ENCODE assay signal across 27 mouse cellular contexts in the genomic region with DNA sequence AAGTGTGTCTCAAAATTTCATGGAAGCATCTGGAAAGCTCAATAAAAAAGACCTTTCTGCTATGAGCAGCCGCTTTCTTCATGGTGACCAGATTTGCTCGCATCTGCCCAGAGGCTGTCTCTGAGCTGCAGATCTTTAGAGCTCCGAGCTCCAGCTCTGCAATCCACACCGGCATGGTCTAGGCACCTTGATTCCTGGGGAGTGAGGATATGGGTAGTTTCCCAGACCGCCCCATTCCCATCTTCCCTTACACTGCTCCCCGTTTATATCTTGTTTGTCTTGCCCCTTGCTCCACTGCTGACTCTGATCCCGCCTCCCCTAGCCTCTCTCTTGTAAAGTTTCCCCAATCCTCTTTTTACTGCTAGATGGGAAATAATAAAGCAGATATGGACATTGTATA. TPM values are rescaled to one million over a fixed set of nuclear protein-coding genes. Genes with fewer than 3 reads are reported as not detected.
A peak's percentile ranks its signal among the peaks of the same experiment; 100 is the strongest.
DNase-seq lines count a peak whose midpoint lies in the region; ATAC-seq and TF ChIP-seq lines count a peak whose summit lies in the region.
"Had no signal": no experiment of that assay in that cellular context is flagged by ENCODE, and none has a peak within 500 bp of the region (broad histone marks: within the 10 kb centered on the region; RNA-seq: fewer than 3 reads in every experiment).

No protein-coding gene starts in this region.

- no peak for TF ChIP-seq POLR2A in lung, adult 2 months (IDR thresholded peaks at IDR 0.05; ENCODE audit: borderline replicate concordance, extremely low read depth, low read depth, low read length)
- TF ChIP-seq POLR2A in limb, embryonic 14.5 days (IDR thresholded peaks at IDR 0.05; ENCODE audit: borderline replicate concordance, extremely low read depth, insufficient read depth, insufficient read length), result no peak

- 0 out of 2 replicates have a peak overlapping the region, but pooled peaks have one; percentile 7 for H3K9ac ChIP-seq in heart, embryonic 12.5 days
- H3K9ac ChIP-seq in heart, embryonic 11.5 days (ENCODE audit: low read depth, low read length), result no peak overlapping the region
- H3K9ac ChIP-seq in lung, embryonic 14.5 days, result no peak overlapping the region
- H3K9ac ChIP-seq in limb, embryonic 14.5 days (ENCODE audit: low read depth, low read length, severe bottlenecking), result peak overlapping the region; percentile 28; the same call in 1 of the 2 replicates
- H3K9ac ChIP-seq: forebrain, postnatal 0 days; limb, embryonic 12.5 days; liver, embryonic 15.5 days; neural tube, embryonic 15.5 days; stomach, embryonic 15.5 days had no signal

- peaks cover 3% of the 10 kb centered on the region; the same call in 1 of the 2 replicates for H3K4me1 ChIP-seq in heart, embryonic 12.5 days (replicated peaks)
- 0 out of 2 replicates have a peak, but pooled peaks cover 3% of the 10 kb centered on the region for H3K4me1 ChIP-seq in heart, embryonic 11.5 days (ENCODE audit: control insufficient read depth, insufficient read depth, low read length)
- peaks cover 6% of the 10 kb centered on the region; the same call in 1 of the 2 replicates for H3K4me1 ChIP-seq in lung, embryonic 14.5 days (ENCODE audit: insufficient read depth)
- H3K4me1 ChIP-seq in lung, adult 2 months (ENCODE audit: control insufficient read depth, insufficient read depth, low read length), result no peaks in the 10 kb centered on the region
- H3K4me1 ChIP-seq in brown adipose tissue, adult 24 weeks (ENCODE audit: control insufficient read depth, insufficient read depth, insufficient read length, low read length), result no peaks in the 10 kb centered on the region
- peaks cover 13% of the 10 kb centered on the region for H3K4me1 ChIP-seq in limb, embryonic 14.5 days (ENCODE audit: control insufficient read depth, insufficient read depth, low read length)
- H3K4me1 ChIP-seq: liver, embryonic 15.5 days; megakaryocyte, embryonic 14.5 days had no signal

- 58% methylated on average over 7 of the region's 7 CpGs for WGBS in heart, embryonic 12.5 days
- WGBS in heart, embryonic 11.5 days (ENCODE audit: insufficient replicate concordance), result 57% methylated on average over 7 of the region's 7 CpGs
- WGBS in lung, embryonic 14.5 days, result 61% methylated on average over 7 of the region's 7 CpGs
- 60% methylated on average over 7 of the region's 7 CpGs for WGBS in lung, adult 2 months
- WGBS in limb, embryonic 14.5 days, result 53% methylated on average over 7 of the region's 7 CpGs

- no peak overlapping the region for H3K4me3 ChIP-seq in heart, embryonic 12.5 days
- no peak overlapping the region for H3K4me3 ChIP-seq in heart, embryonic 11.5 days (ENCODE audit: low read depth, low read length)
- H3K4me3 ChIP-seq in lung, embryonic 14.5 days (ENCODE audit: low read depth, low read length), result no peak overlapping the region
- no peak overlapping the region for H3K4me3 ChIP-seq in lung, adult 2 months (replicated peaks; ENCODE audit: extremely low read depth, low read depth, low read length)
- H3K4me3 ChIP-seq in brown adipose tissue, adult 24 weeks (ENCODE audit: insufficient read depth, low read depth, low read length), result peak overlapping the region; percentile 31
- no peak overlapping the region for H3K4me3 ChIP-seq in limb, embryonic 14.5 days (replicated peaks; ENCODE audit: low read length)
- no peak overlapping the region for H3K4me3 ChIP-seq in layer of hippocampus, adult 2 months
- H3K4me3 ChIP-seq: limb, embryonic 12.5 days; liver, embryonic 15.5 days; megakaryocyte, embryonic 14.5 days; neural tube, embryonic 15.5 days; stomach, embryonic 15.5 days had no signal

- peak overlapping the region; percentile 64 for H3K27ac ChIP-seq in heart, embryonic 12.5 days (ENCODE audit: poor library complexity, severe bottlenecking)
- H3K27ac ChIP-seq in heart, embryonic 11.5 days (ENCODE audit: low read depth, low read length), result no peak overlapping the region
- H3K27ac ChIP-seq in lung, embryonic 14.5 days (ENCODE audit: low read depth), result peak overlapping the region; percentile 69; the same call in 1 of the 2 replicates
- no peak overlapping the region for H3K27ac ChIP-seq in brown adipose tissue, adult 24 weeks (replicated peaks; ENCODE audit: low read depth, low read length)
- H3K27ac ChIP-seq in limb, embryonic 14.5 days (replicated peaks; ENCODE audit: low read depth, low read length), result peak overlapping the region; percentile 81
- no peak overlapping the region for H3K27ac ChIP-seq in layer of hippocampus, adult 2 months
- H3K27ac ChIP-seq: hindbrain, postnatal 0 days; limb, embryonic 12.5 days; liver, embryonic 15.5 days; neural tube, embryonic 15.5 days; stomach, embryonic 15.5 days had no signal

- H3K36me3 ChIP-seq in heart, embryonic 12.5 days, result no peaks in the 10 kb centered on the region
- H3K36me3 ChIP-seq in heart, embryonic 11.5 days (ENCODE audit: control insufficient read depth, insufficient read depth, low read length), result no peaks in the 10 kb centered on the region
- no peaks in the 10 kb centered on the region for H3K36me3 ChIP-seq in lung, embryonic 14.5 days (ENCODE audit: insufficient read depth)
- no peaks in the 10 kb centered on the region for H3K36me3 ChIP-seq in limb, embryonic 14.5 days (ENCODE audit: control insufficient read depth, insufficient read depth, low read length)
- H3K36me3 ChIP-seq: limb, embryonic 12.5 days; liver, embryonic 15.5 days; neural tube, embryonic 15.5 days; stomach, embryonic 15.5 days had no signal

- no peak; the same call in 1 of the 2 replicates for ATAC-seq in heart, embryonic 12.5 days (ENCODE audit: insufficient number of reproducible peaks, low FRiP score)
- no peak for ATAC-seq in heart, embryonic 11.5 days (replicated peaks; ENCODE audit: insufficient number of reproducible peaks, low FRiP score, low TSS enrichment)
- ATAC-seq in lung, embryonic 14.5 days (ENCODE audit: insufficient read depth), result no peak
- ATAC-seq in limb, embryonic 14.5 days (ENCODE audit: low FRiP score, low read depth), result peak; percentile 50
- ATAC-seq: forebrain, postnatal 0 days; hindbrain, postnatal 0 days; intestine, embryonic 16.5 days; Patski had no signal

- H3K4me2 ChIP-seq in heart, embryonic 12.5 days, result no peak overlapping the region
- H3K4me2 ChIP-seq in heart, embryonic 11.5 days, result no peak overlapping the region; the same call in 1 of the 2 replicates
- H3K4me2 ChIP-seq in lung, embryonic 14.5 days, result no peak overlapping the region
- H3K4me2 ChIP-seq in limb, embryonic 14.5 days (replicated peaks; ENCODE audit: low read depth, low read length, severe bottlenecking), result peak overlapping the region; percentile 24
- H3K4me2 ChIP-seq: limb, embryonic 12.5 days; liver, embryonic 15.5 days; neural tube, embryonic 15.5 days; stomach, embryonic 15.5 days had no signal

- no peaks in the 10 kb centered on the region for H3K9me3 ChIP-seq in heart, embryonic 12.5 days (replicated peaks)
- H3K9me3 ChIP-seq in heart, embryonic 11.5 days (replicated peaks; ENCODE audit: control insufficient read depth, low read length), result no peaks in the 10 kb centered on the region
- no peaks in the 10 kb centered on the region for H3K9me3 ChIP-seq in lung, embryonic 14.5 days (ENCODE audit: low read depth, low read length)
- no peaks in the 10 kb centered on the region for H3K9me3 ChIP-seq in limb, embryonic 14.5 days (ENCODE audit: control insufficient read depth, low read length)
- H3K9me3 ChIP-seq: limb, embryonic 12.5 days; liver, embryonic 15.5 days; megakaryocyte, embryonic 14.5 days; neural tube, embryonic 15.5 days; stomach, embryonic 15.5 days had no signal

- no peaks in the 10 kb centered on the region for H3K27me3 ChIP-seq in heart, embryonic 12.5 days (replicated peaks)
- no peaks in the 10 kb centered on the region for H3K27me3 ChIP-seq in heart, embryonic 11.5 days (ENCODE audit: control insufficient read depth, insufficient read depth, low read length)
- no peaks in the 10 kb centered on the region for H3K27me3 ChIP-seq in lung, embryonic 14.5 days (ENCODE audit: insufficient read depth, low read length)
- no peaks in the 10 kb centered on the region for H3K27me3 ChIP-seq in limb, embryonic 14.5 days (ENCODE audit: control insufficient read depth, insufficient read depth, low read length)
- H3K27me3 ChIP-seq: limb, embryonic 12.5 days; liver, embryonic 15.5 days; megakaryocyte, embryonic 14.5 days; neural tube, embryonic 15.5 days; Patski; stomach, embryonic 15.5 days had no signal

- DNase-seq in lung, embryonic 14.5 days, result no peak
- no peak for DNase-seq in lung, adult 2 months
- DNase-seq in limb, embryonic 14.5 days (ENCODE audit: low spot score), result no peak
- no peak for DNase-seq in cerebellum, adult 9-10 months
- no peak for DNase-seq in layer of hippocampus, adult 2 months (ENCODE audit: low spot score in 2 of 2)
- DNase-seq: adrenal gland, adult 2 months; cerebellum, adult 11-12 months; cerebellum, postnatal 25 days; forebrain, postnatal 0 days; heart, postnatal 10 days; kidney, adult 9 months; kidney, postnatal 25 days; layer of hippocampus, postnatal 36 days; midbrain, embryonic 14.5 days; thymus, adult 18-20 months; thymus, postnatal 36 days had no signal

- no peak for TF ChIP-seq CTCF in lung, embryonic 14.5 days (IDR thresholded peaks at IDR 0.05; ENCODE audit: low read depth)
- no peak for TF ChIP-seq CTCF in lung, adult 2 months (IDR thresholded peaks at IDR 0.05; ENCODE audit: insufficient read depth, low read length)
- TF ChIP-seq CTCF in layer of hippocampus, adult 2 months (conservative IDR thresholded peaks at IDR 0.05), result no peak

RNA-seq across cellular contexts. Expression of gene Mpdz, which starts 42.0 kb away (rescaled TPM):
- polyA plus RNA-seq in heart, embryonic 12.5 days (2016; fragmentation: Nextera tagmentation; extraction: Ambion mirVana), result 34.3 and 37.4 TPM in 2 replicates
- 24.1 and 33.0 TPM in 2 replicates for polyA plus RNA-seq in heart, embryonic 11.5 days (2014; fragmentation: Nextera tagmentation; extraction: Ambion mirVana)
- 45.1 and 52.1 TPM in 2 replicates for polyA plus RNA-seq in lung, embryonic 14.5 days (2014; fragmentation: Nextera tagmentation; extraction: Ambion mirVana)
- polyA plus RNA-seq in lung, adult 2 months (2012; rRNA removed), result 9.5 and 15.4 TPM in 2 replicates
- polyA plus RNA-seq in brown adipose tissue, adult 24 weeks (2012; ENCODE audit: insufficient read depth, insufficient read length, missing spikeins), result 19.3 and 31.2 TPM in 2 replicates
- polyA plus RNA-seq in limb, embryonic 14.5 days (2012; rRNA removed), result 65.2 and 66.3 TPM in 2 replicates
- polyA plus RNA-seq in limb, embryonic 14.5 days (2014; fragmentation: Nextera tagmentation; extraction: Ambion mirVana), result 44.0 and 50.5 TPM in 2 replicates
- total RNA-seq in layer of hippocampus, adult 2 months (2021), result 10 to 100 TPM; 75.5 to 76.5 TPM

Comparison
In these comparisons a context has a peak if more than half of its experiments do, and no peak if none do; other contexts are left out.
1. H3K27ac ChIP-seq: peak in heart, embryonic 12.5 days (single experiment), lung, embryonic 14.5 days (single experiment) and limb, embryonic 14.5 days (single experiment); none in heart, embryonic 11.5 days (single experiment), brown adipose tissue, adult 24 weeks (single experiment) and layer of hippocampus, adult 2 months (single experiment).
2. H3K9ac ChIP-seq: peak in heart, embryonic 12.5 days (single experiment) and limb, embryonic 14.5 days (single experiment); none in heart, embryonic 11.5 days (single experiment) and lung, embryonic 14.5 days (single experiment).